Mouse (Mus musculus) right cerebral cortex, postnatal 25 days (tissue): ENCODE data around the gene Klhdc9.

ENCODE experiments used
- DNase-seq: peaks from one replicate; pipeline ENCODE4 v3.0.0; 2022

Klhdc9 gene

DNA sequence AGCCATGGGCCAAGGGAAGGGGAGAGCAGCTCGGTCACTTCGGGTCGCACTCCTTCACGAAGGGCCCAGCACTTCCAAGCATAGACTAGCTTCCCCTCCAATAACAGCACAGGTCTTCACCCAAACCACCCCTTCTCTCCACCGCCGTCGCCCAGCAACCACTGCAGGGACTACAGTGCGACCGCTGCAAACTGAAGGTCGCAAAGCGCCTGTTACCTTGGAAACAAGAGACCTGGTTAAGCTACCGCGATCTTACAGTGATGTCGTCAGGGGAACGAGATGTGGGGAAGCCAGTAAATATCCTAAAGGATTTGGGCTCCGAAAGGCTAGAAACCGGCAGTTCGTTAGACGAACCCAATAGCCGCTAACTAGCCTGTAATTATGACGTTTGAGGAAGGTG is at the start of gene Klhdc9:
TSS of gene Klhdc9 (minus strand) at position 143 of the 400 bp plus-strand sequence.
- DNase-seq, result peak; percentile 86

DNA sequence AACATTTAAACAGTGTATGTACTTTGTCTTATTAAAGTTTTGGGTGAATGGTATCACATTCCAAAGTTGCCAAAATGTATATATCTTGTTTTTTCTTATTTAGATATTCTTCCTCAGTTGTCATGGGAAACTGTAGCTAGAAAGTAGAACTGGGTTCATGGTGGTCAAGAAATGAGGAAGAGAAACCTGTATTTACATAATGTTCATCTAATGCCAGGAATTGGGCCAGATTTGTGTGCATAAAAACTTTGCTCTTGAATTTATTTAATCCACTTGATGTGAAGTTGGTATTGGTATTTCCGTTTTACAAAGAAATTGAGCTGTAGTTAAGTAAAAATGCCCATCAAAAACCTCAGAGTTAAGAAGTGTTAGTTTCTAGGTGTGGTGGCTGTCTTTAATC is 49.6 kb upstream of the Klhdc9 start:
- no peak for DNase-seq

GRCm38 (mm10) chr1:171407263-171407662 is 46.7 kb upstream of the Klhdc9 start:
- no peak for DNase-seq

GRCm38 (mm10) chr1:171402991-171403390 is 42.4 kb upstream of the Klhdc9 start:
- DNase-seq, result no peak

DNA sequence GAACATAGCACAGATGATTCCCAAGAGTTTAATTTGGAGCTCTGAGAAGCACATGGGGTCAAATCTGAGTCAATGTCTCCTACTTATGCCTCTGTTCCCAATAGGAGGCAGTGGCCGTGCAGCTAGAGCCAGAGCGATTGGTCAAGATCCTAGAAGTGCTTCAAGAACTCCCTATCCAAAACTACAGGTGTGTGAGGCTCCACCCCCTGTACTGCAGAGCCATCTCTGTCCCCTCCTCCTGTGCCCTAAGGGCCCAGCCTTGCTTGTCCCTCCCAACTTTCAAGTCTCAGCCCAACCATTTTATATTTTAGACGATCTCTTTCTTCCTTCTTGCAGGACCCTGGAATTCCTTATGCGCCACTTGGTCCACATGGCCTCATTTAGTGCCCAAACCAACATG is 41.2 kb upstream of the Klhdc9 start:
- DNase-seq, result no peak

GRCm38 (mm10) chr1:171390101-171390500 is 29.5 kb upstream of the Klhdc9 start:
- no peak for DNase-seq

DNA sequence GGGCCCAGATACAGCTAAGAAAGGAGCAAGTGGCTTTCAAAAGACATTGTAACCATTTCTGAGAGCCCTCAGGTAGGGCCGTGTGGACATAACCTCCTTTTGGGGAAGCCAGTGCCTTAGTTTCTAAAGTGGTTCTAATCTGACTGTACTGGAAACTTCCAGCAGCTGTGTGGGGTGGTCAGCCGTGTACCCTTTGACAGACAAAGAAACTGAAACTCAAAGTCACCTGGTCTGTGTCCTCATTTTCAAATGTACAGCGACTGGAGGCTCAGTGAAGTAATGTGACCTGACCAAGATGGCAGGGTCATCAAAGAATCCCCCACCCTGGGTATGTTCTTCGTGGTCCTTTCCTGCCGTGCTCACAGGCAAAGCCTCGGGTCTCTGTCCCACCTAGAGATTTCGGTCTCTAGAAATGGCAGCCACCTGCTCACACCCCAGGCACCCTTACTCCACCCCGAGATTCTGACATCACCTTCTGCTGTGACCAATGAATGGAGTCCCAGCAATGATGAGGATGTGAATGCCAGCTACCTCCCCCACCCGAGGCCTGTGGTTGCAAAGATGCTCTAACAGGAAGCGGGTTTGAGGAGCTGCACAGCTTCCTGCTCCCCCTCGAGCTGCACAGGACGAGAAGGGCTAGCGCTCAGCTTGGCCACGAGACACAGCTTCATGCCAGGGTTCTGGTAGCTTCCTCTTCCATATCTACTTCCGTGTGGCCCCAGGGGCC is 27.9 kb upstream of the Klhdc9 start, which contains the start of gene Arhgap30:
TSS of gene Arhgap30 (plus strand) at position 579 of the 727 bp plus-strand sequence.
- DNase-seq, result peak; percentile 14

DNA sequence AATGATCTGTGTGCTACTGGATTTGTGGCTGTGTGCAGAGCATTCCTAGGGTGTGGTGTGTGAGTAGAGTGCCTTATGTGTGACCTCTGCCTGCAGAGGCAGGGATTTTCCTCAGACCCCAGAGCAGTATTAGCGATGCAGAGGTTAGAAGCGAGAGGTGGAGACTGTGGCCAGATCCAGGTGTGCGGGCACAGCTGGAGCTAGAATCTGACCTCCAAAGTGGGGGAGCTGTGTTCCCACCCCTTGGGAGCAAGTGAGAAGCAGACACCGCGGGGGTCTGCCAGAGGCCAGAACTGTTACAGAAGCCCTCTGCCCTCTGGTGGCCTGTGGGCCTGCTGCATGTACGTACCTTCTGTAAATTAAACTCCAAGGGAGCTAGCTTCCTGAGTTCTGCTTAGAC is 26.5 kb upstream of the Klhdc9 start:
- DNase-seq, result no peak

- no peak for DNase-seq
Observed at GRCm38 (mm10) chr1:171385171-171385570, 24.6 kb upstream of the Klhdc9 start.

- DNase-seq, result no peak
Observed at GRCm38 (mm10) chr1:171384361-171384760, 23.8 kb upstream of the Klhdc9 start.

DNA sequence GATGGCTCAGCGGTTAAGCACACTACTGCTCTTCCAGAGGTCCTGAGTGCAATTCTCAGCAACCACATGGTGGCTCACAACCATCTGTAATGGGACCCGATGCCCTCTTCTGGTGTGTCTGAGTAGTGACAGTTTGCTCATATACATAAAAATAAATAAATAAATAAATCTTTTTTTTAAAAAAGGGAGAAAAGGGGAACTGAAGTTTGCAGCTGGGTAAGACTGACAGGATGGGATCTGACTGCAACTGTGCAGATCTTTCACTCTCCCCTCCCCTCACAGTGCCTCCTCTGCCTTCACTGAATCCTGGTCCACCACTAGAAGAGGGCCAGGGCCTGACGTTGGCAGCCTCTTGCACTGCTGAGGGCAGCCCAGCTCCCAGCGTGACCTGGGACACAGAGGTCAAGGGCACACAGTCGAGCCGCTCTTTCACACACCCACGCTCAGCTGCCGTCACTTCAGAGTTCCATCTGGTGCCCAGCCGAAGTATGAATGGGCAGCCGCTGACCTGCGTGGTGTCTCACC is 21.6 kb upstream of the Klhdc9 start:
- DNase-seq, result no peak

GRCm38 (mm10) chr1:171379935-171380599 is 19.5 kb upstream of the Klhdc9 start:
- peak; percentile 62 for DNase-seq

- no peak for DNase-seq
Observed at GRCm38 (mm10) chr1:171378298-171378697, 17.7 kb upstream of the Klhdc9 start.

DNA sequence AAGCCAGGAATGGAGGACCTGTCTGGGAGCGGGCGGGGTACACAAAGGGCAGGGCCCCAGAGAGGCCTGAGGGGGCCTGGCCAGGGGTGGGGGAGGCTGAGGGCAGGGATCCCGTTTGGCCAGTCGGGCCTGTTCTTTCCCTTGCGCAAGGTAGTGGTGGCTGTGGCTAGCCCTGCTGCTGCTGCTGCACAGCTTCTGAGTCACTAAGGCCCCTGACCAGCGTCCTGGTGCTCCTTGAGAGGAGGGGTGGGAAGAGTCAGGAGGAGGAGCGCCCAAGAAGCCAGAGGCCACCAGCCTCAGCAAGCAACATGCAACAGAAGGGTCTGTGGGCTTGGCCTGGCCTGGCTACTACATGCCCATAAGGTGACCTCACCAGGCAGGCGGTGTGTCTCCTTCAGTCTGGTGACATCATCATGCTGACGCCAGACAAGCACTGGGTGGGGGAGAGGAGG is 15.1 kb upstream of the Klhdc9 start:
- DNase-seq, result no peak

DNA sequence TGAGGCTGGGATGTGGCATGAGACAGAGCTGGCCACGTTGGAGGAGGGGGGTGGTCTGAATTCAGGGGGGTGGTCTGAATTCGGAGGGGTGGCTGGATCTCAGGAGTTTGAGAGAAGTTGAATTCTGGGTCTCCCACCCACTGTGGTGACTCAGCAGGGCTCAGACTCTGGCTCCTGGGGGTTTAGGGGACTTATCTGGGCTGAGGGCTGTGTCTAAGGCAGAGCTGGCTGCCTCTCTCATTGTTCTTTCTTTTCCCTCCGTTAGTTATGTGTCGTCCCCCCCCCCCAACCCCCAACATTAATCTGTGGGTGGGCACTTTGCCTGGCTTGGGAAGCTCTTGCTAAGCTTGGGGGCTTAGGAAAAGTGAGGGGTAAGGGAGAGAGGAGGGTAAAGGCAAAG is 13.3 kb upstream of the Klhdc9 start:
- DNase-seq, result no peak

GRCm38 (mm10) chr1:171372880-171373279 is 12.3 kb upstream of the Klhdc9 start:
- no peak for DNase-seq

GRCm38 (mm10) chr1:171369845-171370556 is 9.4 kb upstream of the Klhdc9 start, which contains the start of gene Nectin4:
Gene Nectin4 (plus strand): TSS chr1:171370099.
- DNase-seq, result no peak

GRCm38 (mm10) chr1:171365934-171366333 is 5.3 kb upstream of the Klhdc9 start:
- no peak for DNase-seq

DNA sequence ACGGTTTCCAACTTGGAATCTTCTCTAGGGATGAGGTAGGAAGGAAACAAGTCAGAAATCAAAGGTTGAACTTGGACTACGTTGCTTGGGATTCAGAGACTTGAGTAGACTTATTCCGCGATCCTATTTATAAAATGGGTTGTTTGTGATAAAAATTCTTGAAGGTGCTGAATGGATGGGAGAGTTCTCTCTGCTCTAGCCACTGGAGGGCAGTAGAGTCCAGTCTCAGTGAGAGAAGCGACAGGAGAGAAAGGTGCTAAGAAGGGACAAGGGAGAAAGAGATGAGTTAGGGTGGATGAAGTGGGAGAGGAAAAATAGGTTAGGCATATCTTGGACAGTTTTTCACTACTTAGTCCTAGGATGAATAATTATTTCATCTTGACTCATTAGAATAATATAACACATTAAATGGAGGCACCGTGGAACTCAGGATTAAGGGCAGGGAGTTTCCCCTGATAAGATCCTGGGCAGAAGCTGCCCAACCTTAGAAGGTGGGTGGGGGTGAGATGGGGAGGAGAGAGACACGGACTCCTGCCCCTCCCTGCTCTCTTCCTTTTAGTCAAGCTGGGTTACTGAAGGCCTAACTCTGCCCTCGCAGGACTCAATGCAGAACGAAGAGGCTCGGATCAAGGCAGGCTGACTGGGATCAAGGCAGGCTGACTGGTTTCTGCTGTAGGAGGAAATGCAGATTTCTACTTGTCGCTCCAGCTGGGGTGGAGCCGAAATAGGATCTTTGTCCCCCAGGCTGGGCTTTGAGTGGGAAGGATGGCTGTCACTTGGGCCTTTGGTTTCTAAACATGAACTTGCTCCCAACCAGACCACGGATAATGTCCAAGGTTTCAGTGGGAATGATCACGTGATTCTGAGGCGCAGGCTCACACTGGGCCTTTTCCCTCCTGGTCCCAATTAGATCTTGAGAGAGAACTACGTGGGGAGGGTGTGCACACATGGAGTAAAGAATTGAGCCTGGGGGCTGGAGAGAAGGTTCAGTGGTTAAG is 807 bp upstream of the Klhdc9 start:
- peak; percentile 59 for DNase-seq

- DNase-seq, result peak; percentile 48
Observed at GRCm38 (mm10) chr1:171360253-171360652, 345 bp downstream of the Klhdc9 start.

DNA sequence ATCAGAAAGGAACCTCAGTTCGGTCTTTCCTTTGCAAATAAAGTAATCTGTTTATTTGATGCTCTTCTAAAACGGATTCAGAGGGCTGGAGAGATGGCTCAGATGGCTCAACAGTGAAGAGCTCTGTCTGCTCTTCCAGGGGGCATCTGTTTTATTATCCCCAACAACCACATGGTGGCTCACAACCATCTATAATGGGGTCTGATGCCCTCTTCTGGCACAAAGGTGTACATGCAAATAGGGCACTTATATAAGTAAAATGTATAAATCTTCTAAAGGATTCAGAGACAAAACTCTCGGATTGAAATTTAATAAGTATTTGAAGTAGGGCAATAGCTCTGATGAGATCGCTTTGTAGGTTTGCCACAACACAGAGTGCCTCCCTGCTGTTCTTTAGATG is 2.2 kb downstream of the Klhdc9 start:
- no peak for DNase-seq

GRCm38 (mm10) chr1:171356814-171357213 is 3.8 kb downstream of the Klhdc9 start:
- no peak for DNase-seq
